Mouse (Mus musculus): Measurements from ENCODE around the gene Myh7b. TPM values are rescaled to one million over a fixed set of nuclear protein-coding genes. Genes with fewer than 3 reads are reported as not detected.

The Myh7b gene
- polyA plus RNA-seq, 1 experiment from 2014 or later, result 0.66 TPM

GRCm38 (mm10) chr2:155606360-155606759 lies 4.7 kb upstream of the Myh7b start:
- ATAC-seq (ENCODE audit: low FRiP score), result no peak
- Histone ChIP-seq H3K36me3 (replicated peaks) (no peaks in the 10 kb centered on the region), H3K4me3 (replicated peaks) (no peak overlapping the region), H3K27ac (no peak overlapping the region), H3K9ac (no peak overlapping the region), H3K4me1 (no peaks in the 10 kb centered on the region), H3K4me2 (no peak overlapping the region), H3K9me3 (no peaks in the 10 kb centered on the region), H3K27me3 (no peaks in the 10 kb centered on the region; the same call in 1 of the 2 replicates)
- 85% methylated on average over 4 of the region's 4 CpGs for WGBS

GRCm38 (mm10) chr2:155611834-155612550 lies 980 bp downstream of the Myh7b start:
- no peak overlapping the region for H3K27ac ChIP-seq
- no peaks in the 10 kb centered on the region for H3K36me3 ChIP-seq (replicated peaks)
- H3K4me1 ChIP-seq, result peaks cover 6% of the 10 kb centered on the region
- H3K9ac ChIP-seq, result no peak overlapping the region
- H3K4me2 ChIP-seq, result no peak overlapping the region
- H3K9me3 ChIP-seq, result no peaks in the 10 kb centered on the region
- peaks cover 14% of the 10 kb centered on the region for H3K27me3 ChIP-seq
- no peak overlapping the region for H3K4me3 ChIP-seq (replicated peaks)
- no peak for ATAC-seq (ENCODE audit: low FRiP score)
- WGBS, result 85% methylated on average over 9 of the region's 9 CpGs

- Histone ChIP-seq H3K27ac (no peak overlapping the region), H3K27me3 (peaks cover 14% of the 10 kb centered on the region), H3K4me3 (replicated peaks) (peak overlapping the region; percentile 26), H3K36me3 (replicated peaks) (no peaks in the 10 kb centered on the region), H3K4me1 (peaks cover 6% of the 10 kb centered on the region), H3K4me2 (peak overlapping the region; percentile 50), H3K9me3 (no peaks in the 10 kb centered on the region), H3K9ac (no peak overlapping the region)
- WGBS, result 5% methylated on average over 20 of the region's 20 CpGs
- ATAC-seq (ENCODE audit: low FRiP score), result peak; percentile 75; the same call in 1 of the 2 replicates
Measured at GRCm38 (mm10) chr2:155613326-155613755, 2.3 kb downstream of the Myh7b start.

- peaks cover 14% of the 10 kb centered on the region; the same call in 1 of the 2 replicates for H3K27me3 ChIP-seq
- no peak for ATAC-seq (ENCODE audit: low FRiP score)
- no peak overlapping the region for H3K4me3 ChIP-seq (replicated peaks)
- no peaks in the 10 kb centered on the region for H3K36me3 ChIP-seq (replicated peaks)
- H3K9me3 ChIP-seq, result no peaks in the 10 kb centered on the region
- WGBS, result 69% methylated on average over 8 of the region's 8 CpGs
- no peak overlapping the region for H3K27ac ChIP-seq
- no peak overlapping the region for H3K9ac ChIP-seq
- peaks cover 6% of the 10 kb centered on the region for H3K4me1 ChIP-seq
- peak overlapping the region; percentile 50 for H3K4me2 ChIP-seq
Measured at GRCm38 (mm10) chr2:155613953-155614352, 2.9 kb downstream of the Myh7b start.

- Histone ChIP-seq H3K4me3 (replicated peaks) (no peak overlapping the region), H3K27me3 (peaks cover 23% of the 10 kb centered on the region), H3K9ac (no peak overlapping the region), H3K4me2 (no peak overlapping the region), H3K4me1 (peaks cover 8% of the 10 kb centered on the region), H3K36me3 (replicated peaks) (no peaks in the 10 kb centered on the region), H3K9me3 (no peaks in the 10 kb centered on the region), H3K27ac (no peak overlapping the region)
- no peak for ATAC-seq (ENCODE audit: low FRiP score)
- WGBS, result 55% methylated on average over 6 of the region's 6 CpGs
Measured at GRCm38 (mm10) chr2:155616971-155617370, 6.0 kb downstream of the Myh7b start.

GRCm38 (mm10) chr2:155619817-155620216 lies 8.8 kb downstream of the Myh7b start:
- WGBS, result 17% methylated on average over 8 of the region's 8 CpGs
- H3K9me3 ChIP-seq, result no peaks in the 10 kb centered on the region
- H3K36me3 ChIP-seq (replicated peaks), result no peaks in the 10 kb centered on the region
- peak; percentile 71 for ATAC-seq (ENCODE audit: low FRiP score)
- H3K4me2 ChIP-seq, result no peak overlapping the region
- H3K27me3 ChIP-seq, result peaks cover 18% of the 10 kb centered on the region
- 0 out of 2 replicates have a peak, but pooled peaks cover 2% of the 10 kb centered on the region for H3K4me1 ChIP-seq
- H3K4me3 ChIP-seq (replicated peaks), result no peak overlapping the region
- H3K9ac ChIP-seq, result no peak overlapping the region
- no peak overlapping the region for H3K27ac ChIP-seq

GRCm38 (mm10) chr2:155622606-155623005 lies 11.6 kb downstream of the Myh7b start:
- 35% methylated on average over 11 of the region's 11 CpGs for WGBS
- H3K27me3 ChIP-seq, result peaks cover 42% of the 10 kb centered on the region

GRCm38 (mm10) chr2:155623996-155624395 lies 13.0 kb downstream of the Myh7b start:
- Histone ChIP-seq H3K4me2 (no peak overlapping the region), H3K36me3 (replicated peaks) (no peaks in the 10 kb centered on the region), H3K4me3 (replicated peaks) (no peak overlapping the region), H3K9ac (no peak overlapping the region), H3K9me3 (no peaks in the 10 kb centered on the region), H3K27me3 (peaks cover 56% of the 10 kb centered on the region), H3K4me1 (peaks cover 8% of the 10 kb centered on the region), H3K27ac (no peak overlapping the region)
- ATAC-seq (ENCODE audit: low FRiP score), result no peak
- 88% methylated on average over 6 of the region's 6 CpGs for WGBS

More at GRCm38 (mm10) chr2:155622606-155623005, 11.6 kb downstream of the Myh7b start:
- no peak overlapping the region for H3K4me2 ChIP-seq
- no peak overlapping the region for H3K9ac ChIP-seq
- no peaks in the 10 kb centered on the region for H3K9me3 ChIP-seq
- no peak overlapping the region for H3K4me3 ChIP-seq (replicated peaks)
- no peak for ATAC-seq (ENCODE audit: low FRiP score)
- H3K36me3 ChIP-seq (replicated peaks), result no peaks in the 10 kb centered on the region
- no peak overlapping the region for H3K27ac ChIP-seq
- H3K4me1 ChIP-seq, result peaks cover 7% of the 10 kb centered on the region; the same call in 1 of the 2 replicates

GRCm38 (mm10) chr2:155624730-155625129 lies 13.7 kb downstream of the Myh7b start:
- H3K27ac ChIP-seq, result no peak overlapping the region
- H3K9ac ChIP-seq, result no peak overlapping the region
- no peaks in the 10 kb centered on the region for H3K9me3 ChIP-seq
- no peak for ATAC-seq (ENCODE audit: low FRiP score)
- no peak overlapping the region for H3K4me2 ChIP-seq
- peaks cover 64% of the 10 kb centered on the region for H3K27me3 ChIP-seq
- peaks cover 13% of the 10 kb centered on the region for H3K4me1 ChIP-seq
- no peak overlapping the region for H3K4me3 ChIP-seq (replicated peaks)
- no peaks in the 10 kb centered on the region for H3K36me3 ChIP-seq (replicated peaks)
- WGBS, result 39% methylated on average over 10 of the region's 10 CpGs

- Histone ChIP-seq H3K4me2 (no peak overlapping the region), H3K4me3 (replicated peaks) (no peak overlapping the region), H3K27me3 (peaks cover 71% of the 10 kb centered on the region), H3K27ac (no peak overlapping the region), H3K36me3 (replicated peaks) (peaks cover 2% of the 10 kb centered on the region; the same call in 1 of the 2 replicates), H3K4me1 (peaks cover 28% of the 10 kb centered on the region), H3K9ac (no peak overlapping the region), H3K9me3 (no peaks in the 10 kb centered on the region)
- WGBS, result 59% methylated on average over 15 of the region's 15 CpGs
- no peak for ATAC-seq (ENCODE audit: low FRiP score)
Measured at GRCm38 (mm10) chr2:155626277-155626676, 15.3 kb downstream of the Myh7b start.

GRCm38 (mm10) chr2:155627030-155627738 lies 16.2 kb downstream of the Myh7b start:
- H3K9me3 ChIP-seq, result no peaks in the 10 kb centered on the region
- H3K36me3 ChIP-seq (replicated peaks), result peaks cover 10% of the 10 kb centered on the region
- H3K4me3 ChIP-seq (replicated peaks), result no peak overlapping the region
- no peak overlapping the region for H3K9ac ChIP-seq
- peaks cover 31% of the 10 kb centered on the region for H3K4me1 ChIP-seq
- 39% methylated on average over 21 of the region's 21 CpGs for WGBS
- peaks cover 80% of the 10 kb centered on the region for H3K27me3 ChIP-seq
- no peak overlapping the region for H3K4me2 ChIP-seq
- H3K27ac ChIP-seq, result no peak overlapping the region
- ATAC-seq (ENCODE audit: low FRiP score), result no peak

- no peak for ATAC-seq (ENCODE audit: low FRiP score)
- H3K36me3 ChIP-seq (replicated peaks), result peaks cover 19% of the 10 kb centered on the region
- H3K4me2 ChIP-seq, result no peak overlapping the region
- no peak overlapping the region for H3K9ac ChIP-seq
- 83% methylated on average over 9 of the region's 9 CpGs for WGBS
- peaks cover 82% of the 10 kb centered on the region for H3K27me3 ChIP-seq
- H3K9me3 ChIP-seq, result no peaks in the 10 kb centered on the region
- peaks cover 31% of the 10 kb centered on the region for H3K4me1 ChIP-seq
- no peak overlapping the region for H3K4me3 ChIP-seq (replicated peaks)
- no peak overlapping the region for H3K27ac ChIP-seq
Measured at GRCm38 (mm10) chr2:155628112-155628511, 17.1 kb downstream of the Myh7b start.
